Mouse (Mus musculus): ENCODE measurements around the gene Chchd5. TPM values are rescaled to one million over a fixed set of nuclear protein-coding genes. Genes with fewer than 3 reads are reported as not detected.

Gene Chchd5
- total RNA-seq, 2 experiments from 2014 or later, result 9.6 to 10.9 TPM

DNA sequence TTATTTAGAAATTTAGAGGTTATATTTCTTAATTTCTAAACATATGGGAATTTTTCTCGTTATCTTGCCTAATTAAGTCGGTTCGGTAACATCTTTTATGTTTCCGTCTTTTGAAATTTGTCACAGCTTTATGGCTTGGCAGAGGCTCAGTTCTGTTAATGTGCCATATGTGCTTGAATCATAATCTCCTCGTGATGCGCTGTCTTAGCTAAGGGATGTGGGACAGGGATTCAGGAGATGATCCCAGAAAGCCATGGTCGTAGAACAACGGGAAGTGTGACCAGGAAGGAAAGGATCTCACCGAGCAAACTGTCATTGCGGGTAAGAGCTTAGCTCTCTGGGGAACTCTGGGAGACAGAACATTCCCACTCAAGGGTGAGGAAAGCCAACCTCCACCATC, 10.4 kb downstream of the Chchd5 start:
- intact Hi-C loops (cut with DNase I), result no loop called here
- DNase-seq (ENCODE audit: low spot score in 2 of 2), result peak; percentile 49 to 51

DNA sequence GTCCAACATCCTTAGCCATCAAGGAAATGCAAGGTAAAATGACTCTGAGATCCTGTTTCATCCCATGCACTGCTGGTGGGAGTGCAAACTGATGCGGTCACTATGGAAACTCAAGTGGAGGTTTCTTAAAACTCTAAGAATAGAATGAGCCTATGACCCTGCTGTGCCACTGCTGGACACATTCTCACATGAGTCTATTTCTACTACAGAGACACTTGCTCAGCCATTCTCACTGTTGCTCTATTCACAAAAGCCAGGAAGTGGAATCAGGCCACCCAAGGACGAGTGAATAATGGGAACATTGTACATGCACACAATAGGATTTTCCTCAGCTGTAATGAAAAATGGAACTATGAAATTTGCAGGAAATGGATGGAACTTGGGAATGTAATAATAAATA, 19.3 kb downstream of the Chchd5 start:
- intact Hi-C loops (cut with DNase I), result no loop called here
- no peak for DNase-seq (ENCODE audit: low spot score in 2 of 2)

DNA sequence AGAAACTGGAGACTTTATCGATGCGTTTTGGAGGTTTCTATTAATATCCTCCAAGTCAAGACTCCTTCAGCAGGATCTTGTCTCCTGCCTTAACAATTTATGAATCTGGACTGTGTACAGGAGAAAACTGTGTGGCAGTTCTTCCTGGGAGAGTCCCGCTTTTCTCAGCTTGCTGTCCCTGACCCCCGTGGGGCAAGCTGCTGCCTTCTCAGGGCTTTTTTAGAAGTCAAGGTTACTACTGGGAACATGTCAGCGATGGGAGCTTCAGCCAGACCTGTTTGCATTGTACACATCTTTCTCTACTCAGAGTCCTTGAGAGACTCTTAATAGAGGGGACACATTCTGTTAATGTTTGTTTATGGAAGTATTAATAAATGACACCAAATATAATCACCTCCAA, 20.9 kb downstream of the Chchd5 start:
- intact Hi-C loops (cut with DNase I), result no loop called here

DNA sequence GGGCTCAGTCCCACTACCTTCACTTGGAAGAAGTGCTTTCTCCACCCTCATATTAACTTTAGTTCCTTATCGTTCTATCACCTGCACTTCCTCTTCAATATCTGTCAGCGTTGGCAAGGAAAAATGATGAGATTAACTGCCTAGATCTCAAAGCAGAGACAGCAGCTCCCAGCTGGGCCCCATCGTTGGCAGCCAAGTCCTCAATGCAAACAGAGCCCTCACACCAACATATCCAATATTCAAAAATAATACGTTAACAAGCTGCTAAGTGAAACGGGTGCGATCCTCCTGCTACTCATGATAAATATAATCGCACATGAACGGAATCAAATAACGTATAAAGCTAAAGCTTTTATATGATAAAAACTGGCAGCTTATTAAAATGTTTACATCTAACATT, 21.6 kb downstream of the Chchd5 start:
- DNase-seq (ENCODE audit: low spot score in 2 of 2), result no peak
- intact Hi-C loops (cut with DNase I), result no loop called here

More for the DNA sequence above, 20.9 kb downstream of the Chchd5 start:
- no peak for DNase-seq (ENCODE audit: low spot score in 2 of 2)

DNA sequence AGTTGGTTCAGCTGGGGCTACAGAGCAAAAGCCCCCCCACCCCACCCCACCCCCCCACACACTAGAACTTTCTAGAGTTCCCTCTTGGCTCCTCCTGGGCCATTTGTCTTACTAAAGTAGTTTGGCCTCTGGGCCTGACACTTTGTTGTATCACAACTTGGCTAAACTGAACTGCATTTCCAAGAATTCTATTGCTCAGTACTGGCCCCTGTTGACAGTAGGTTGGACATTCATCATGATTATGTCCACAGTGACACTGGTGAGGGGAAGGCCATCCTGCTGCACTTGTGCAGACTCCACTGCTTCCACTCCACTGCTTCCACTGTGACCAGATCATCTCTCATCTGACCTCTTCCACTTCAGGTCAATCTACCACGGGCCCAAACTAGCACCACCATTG, 23.3 kb downstream of the Chchd5 start:
- no peak for DNase-seq (ENCODE audit: low spot score in 2 of 2)
- intact Hi-C loops (cut with DNase I), result no loop called here

DNA sequence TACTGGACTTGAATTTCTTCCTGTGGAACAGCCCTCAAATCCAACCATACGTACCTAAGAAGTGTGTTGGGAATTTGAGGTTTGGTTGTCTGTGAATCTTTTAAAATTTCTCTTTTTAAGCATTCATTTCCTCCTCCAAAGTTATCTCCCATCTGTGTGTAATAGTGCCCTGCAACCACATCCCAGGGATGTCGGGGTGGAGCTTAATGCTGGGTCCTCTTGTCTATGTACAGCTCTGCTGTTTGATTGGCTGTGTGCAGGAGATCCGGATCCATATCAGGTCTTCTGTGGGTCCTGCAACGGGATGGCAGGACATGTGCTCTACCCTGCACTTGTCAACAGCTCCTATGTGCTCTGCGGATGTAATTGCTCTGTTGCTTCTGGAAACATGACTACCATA, 35.3 kb downstream of the Chchd5 start:
- intact Hi-C loops (cut with DNase I), result no loop called here
- DNase-seq (ENCODE audit: low spot score in 2 of 2), result no peak

DNA sequence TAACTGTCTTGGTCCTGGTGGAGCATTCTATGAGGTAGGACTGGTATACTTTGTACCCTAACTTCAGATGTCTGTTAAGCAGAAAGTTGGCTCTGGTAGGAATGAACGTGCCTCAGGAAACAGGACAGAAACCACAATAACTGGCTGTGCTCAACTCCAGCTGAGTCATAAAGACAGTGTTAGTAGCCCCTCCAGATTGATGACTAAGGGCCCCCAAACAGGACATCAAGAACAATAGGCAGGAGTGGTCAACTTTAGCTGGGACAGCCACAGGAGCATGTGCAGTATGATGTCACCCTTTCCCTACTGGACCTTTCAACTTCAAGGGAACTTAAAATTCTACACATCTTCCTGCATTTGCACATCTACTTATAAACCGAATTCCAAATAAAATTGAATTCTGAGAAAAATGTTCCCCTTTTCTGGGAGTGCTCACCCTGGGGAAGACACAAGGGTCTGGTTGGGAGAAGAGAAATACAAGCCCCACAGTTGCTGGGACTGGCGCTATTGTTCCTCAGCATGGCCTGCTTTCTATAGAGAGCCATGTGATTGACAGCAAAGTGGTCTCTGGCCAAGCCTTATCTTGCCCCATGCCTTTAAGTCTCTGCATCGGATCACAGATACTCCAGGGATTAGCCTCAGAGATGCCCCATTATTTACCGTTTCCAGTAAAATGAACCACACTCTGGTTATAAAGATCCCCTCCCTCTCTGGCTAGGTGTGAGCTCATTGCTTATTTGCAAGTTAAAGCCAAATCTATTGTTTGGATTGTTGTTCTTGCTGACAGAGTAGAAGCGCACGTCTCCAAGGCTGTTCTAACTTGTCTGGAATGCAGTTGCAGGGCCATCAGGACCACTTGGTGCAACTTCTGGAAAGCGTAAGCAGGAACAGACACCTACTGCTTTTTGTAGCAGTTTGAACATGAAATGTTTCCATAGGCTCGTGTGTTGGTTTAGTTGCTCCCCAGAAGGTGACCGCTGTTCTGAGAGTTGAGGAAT, 37.3 kb downstream of the Chchd5 start:
- no peak for DNase-seq (ENCODE audit: low spot score in 2 of 2)
- intact Hi-C loops (cut with DNase I), result no loop called here

DNA sequence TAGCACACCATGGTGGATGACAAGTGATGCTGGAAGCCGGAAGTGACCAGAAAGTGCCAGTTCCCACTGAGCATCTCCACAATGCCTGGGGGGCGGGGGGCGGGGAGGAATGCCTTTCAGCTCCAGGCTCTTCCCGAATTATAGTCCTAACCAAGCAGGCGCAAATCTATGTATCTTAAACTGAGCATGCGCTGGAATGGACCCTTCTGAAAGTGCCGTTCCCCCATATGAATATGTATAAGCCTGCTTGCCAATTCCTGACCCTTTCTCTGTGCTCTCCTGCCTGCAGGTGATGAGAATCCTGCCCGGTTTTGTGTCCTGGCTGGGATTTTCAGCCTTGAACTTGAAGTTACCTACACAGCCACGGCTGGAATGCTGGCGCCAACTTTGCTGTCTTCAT, 43.9 kb downstream of the Chchd5 start:
- DNase-seq (ENCODE audit: low spot score in 2 of 2), result no peak
- intact Hi-C loops (cut with DNase I), result loop anchor here (10.0 kb wide), 2 partner anchors 231 to 261 kb away; no protein-coding TSS in a partner anchor

DNA sequence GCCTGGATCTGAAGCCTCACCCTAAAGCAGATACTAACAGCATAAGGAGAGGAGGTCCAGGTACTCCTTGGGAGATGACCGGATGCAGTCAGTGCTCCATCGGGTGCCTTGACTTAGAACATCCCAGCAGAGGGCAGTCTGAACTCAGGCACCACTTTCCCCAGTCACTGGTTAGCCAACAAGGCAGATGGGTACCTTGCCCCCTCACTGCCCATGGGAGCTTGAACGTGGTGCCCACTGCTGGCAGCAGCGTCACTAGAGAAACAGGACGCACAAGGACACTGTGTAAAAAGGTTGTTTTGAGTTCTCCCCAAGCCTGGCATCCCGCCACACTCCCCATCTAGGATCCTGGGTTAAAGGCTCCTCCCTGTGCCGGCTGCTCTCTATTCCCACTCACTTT, 45.0 kb downstream of the Chchd5 start:
- peak; percentile 52 to 55 for DNase-seq (ENCODE audit: low spot score in 2 of 2)
- intact Hi-C loops (cut with DNase I), result loop anchor here (1.0 to 10.0 kb wide), 3 partner anchors 84 to 260 kb away; no protein-coding TSS in a partner anchor

DNA sequence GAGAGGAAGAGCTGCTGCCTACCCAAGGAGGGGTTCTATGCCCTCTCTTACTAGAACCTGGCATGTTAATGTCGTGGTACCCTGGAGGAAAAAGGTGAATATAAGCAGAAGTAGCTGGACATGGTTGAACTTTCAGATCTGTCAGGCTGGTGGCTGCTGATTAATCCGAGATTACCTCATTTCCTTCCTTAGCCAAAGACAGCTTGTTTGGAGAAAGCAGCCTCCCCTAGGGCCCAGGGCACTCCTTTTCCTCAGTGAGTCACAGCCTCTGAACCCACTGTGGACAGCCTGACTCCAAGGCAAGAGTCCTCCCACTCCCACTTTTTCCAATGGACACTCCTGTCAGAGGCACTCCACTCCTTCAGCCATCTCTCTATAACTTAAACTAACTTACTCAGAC, 46.1 kb downstream of the Chchd5 start:
- intact Hi-C loops (cut with DNase I), result loop anchor here (10.0 kb wide), 2 partner anchors 229 to 259 kb away; no protein-coding TSS in a partner anchor
- DNase-seq (ENCODE audit: low spot score in 2 of 2), result no peak

DNA sequence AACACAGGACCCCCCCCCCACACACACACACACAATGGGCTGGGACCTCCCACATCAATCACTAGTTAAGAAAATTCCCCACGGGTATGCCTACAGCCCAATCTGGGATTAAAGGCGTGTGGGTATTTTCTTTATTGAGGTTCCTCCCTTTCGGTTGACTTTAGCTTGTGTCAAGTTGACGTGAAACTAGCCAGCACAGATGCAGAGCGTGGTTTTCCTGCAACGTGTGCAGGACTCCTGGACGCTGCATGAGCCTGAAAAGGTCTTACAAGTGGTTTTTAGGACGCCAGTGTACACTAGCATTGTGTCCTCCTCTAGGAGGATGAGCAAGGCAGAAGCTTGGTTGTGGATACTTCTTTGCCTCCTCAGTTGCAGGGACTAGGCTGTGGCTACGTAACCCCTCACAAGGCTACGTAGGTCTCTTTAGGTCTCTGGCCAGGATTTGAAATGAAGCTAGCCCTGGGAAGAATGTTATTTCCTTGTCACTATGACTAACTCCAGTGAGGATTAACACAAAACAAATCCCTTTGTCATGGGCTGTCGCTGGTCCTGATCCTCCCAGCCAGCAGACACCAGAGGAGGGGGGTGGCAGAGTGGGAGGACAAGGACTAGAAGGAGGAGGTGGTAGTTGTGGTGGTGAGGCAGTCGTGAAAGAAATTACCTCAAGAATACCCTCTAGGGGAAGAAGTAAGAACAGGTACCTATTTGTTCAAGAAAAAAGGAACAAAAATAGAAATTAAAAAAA, 47.3 kb downstream of the Chchd5 start:
- no peak for DNase-seq (ENCODE audit: low spot score in 2 of 2)
- intact Hi-C loops (cut with DNase I), result loop anchor here (10.0 kb wide), 2 partner anchors 228 to 258 kb away; no protein-coding TSS in a partner anchor

DNA sequence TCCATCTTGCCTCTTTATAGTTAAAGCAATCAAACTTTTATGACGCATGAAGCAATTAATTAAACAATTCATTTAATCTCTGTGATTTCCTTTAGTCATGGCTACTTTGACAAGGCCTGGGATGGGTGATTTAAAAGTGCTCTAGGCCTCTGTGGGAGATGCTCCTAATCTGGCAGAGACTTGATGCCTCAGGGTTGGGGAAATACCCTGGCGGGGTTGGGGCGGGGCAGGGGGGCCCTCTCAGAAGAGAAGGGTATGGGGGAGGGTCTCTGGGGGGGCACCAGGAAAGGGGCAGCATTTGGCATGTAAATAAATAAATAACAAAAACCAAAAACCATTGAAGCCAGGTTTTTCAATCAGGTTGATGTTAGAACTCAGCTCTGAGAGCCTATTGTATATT, 48.2 kb downstream of the Chchd5 start:
- intact Hi-C loops (cut with DNase I), result loop anchor here (10.0 kb wide), 2 partner anchors 227 to 257 kb away; no protein-coding TSS in a partner anchor
- DNase-seq (ENCODE audit: low spot score in 2 of 2), result no peak

DNA sequence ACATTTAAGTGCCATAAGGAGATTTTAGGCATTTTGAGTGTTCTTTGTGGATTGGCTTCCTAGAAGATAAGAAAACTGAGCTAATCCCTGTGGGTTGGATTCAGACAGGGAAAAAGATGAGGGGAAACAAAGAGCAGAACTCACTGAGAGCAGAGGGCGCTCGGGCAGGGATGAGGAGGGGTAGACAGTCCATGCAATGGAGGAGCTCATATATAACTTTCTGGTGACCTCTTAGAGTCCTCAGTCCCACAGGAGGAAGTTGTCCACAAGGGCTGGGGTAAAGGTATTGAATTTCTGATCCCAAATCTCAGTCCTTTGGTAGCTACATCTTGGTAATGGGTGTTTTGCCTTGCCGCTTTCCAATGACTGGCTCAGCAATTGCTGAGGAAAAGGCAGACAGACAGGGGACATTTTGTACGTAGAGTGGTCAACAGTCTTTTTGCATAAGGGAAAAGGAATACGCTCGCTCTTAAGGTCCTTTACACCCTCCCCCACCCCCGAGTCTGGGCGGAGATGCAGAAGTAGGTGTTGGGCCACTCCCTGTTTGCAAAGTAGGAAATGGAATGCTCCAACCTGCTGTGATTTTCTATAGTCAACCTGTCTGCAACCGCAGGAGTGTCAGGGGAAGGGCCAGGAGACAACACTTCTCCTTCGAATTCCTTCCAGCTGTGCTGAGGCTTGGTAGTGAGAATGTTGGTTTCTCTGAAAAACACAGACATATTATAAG, 48.8 kb downstream of the Chchd5 start:
- intact Hi-C loops (cut with DNase I), result loop anchor here (10.0 kb wide), 2 partner anchors 226 to 256 kb away; no protein-coding TSS in a partner anchor
- no peak for DNase-seq (ENCODE audit: low spot score in 2 of 2)

DNA sequence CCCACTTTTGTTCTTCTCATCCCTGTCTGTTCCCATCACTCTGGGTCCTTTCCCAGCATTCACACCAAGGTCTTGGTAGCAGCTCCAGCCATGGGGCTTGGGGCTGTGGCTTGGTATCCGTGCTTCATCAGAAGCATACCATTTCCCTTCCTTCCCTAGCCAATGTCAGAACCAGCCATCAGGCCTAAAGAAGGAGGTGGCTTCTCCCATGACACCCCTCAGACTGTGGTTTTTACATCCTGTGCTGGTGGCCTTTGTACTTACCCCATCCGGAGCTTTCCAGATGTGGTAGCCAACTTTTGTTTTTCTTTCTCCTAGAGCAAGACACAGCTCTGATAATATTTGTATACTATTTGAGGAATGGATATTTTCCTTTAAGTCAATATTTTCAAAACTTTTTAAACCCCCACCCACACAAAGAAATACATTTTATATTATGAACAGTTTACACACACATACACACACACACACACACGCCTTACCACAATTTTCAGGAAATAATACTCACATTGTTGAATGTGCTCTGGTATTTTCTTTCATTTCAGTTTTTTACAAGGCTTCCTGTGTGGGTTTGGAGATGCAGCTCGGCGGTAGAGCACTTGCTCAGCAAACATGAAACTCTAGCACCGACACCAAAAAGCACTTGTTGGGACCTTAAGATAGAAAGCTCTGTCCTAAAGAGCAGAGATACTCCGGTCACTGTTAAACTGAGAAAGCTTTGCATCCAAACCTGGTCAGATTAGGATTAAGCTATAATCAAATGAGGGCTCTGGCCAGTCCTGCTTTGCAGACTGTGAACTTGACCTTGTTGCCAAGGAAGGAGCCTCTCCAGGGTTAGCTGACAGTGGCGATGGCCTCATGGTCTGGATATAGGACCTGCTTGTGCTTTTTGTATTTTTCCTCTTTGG, 50.7 kb downstream of the Chchd5 start:
- intact Hi-C loops (cut with DNase I), result loop anchor here (10.0 kb wide), 2 partner anchors 225 to 255 kb away; no protein-coding TSS in a partner anchor
- DNase-seq (ENCODE audit: low spot score in 2 of 2), result no peak

DNA sequence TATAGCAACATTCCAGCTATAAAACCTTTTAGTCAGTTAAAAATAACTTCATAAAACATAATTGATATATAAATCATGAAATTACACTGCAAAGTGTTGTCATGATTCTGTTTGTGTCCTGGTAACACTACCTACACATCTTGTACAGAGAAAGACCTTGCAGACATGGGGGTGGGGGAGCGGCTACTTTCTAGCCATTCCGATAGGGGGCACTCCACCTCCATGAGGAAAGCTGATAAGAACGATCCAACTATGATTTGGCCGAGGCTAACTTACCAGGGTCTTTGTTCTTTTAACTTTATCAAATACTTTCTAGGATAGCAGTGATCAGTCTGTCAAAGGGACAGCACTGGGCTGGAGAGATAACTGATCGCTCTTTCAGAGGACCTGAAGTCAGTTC, 52.0 kb downstream of the Chchd5 start:
- DNase-seq (ENCODE audit: low spot score in 2 of 2), result no peak
- intact Hi-C loops (cut with DNase I), result no loop called here

DNA sequence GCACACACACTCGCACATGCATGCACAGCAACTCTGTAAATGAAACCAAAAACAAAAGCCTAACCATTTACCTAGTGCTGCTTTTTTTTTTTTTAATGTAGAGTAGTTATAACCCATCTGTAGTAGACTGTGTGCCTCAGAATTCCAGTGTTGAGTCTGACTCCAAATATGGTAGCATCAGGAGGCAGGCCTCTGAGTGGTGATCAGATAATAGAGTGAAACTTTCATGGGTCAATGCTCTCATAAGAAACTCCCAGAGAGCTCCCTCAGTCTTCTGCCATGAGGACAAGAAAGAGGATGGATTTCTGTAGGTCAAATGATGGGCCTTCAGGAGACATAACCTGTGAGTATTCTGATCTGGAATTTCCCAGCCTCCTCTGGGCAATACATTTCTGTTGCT, 52.9 kb downstream of the Chchd5 start:
- intact Hi-C loops (cut with DNase I), result no loop called here
- no peak for DNase-seq (ENCODE audit: low spot score in 2 of 2)

DNA sequence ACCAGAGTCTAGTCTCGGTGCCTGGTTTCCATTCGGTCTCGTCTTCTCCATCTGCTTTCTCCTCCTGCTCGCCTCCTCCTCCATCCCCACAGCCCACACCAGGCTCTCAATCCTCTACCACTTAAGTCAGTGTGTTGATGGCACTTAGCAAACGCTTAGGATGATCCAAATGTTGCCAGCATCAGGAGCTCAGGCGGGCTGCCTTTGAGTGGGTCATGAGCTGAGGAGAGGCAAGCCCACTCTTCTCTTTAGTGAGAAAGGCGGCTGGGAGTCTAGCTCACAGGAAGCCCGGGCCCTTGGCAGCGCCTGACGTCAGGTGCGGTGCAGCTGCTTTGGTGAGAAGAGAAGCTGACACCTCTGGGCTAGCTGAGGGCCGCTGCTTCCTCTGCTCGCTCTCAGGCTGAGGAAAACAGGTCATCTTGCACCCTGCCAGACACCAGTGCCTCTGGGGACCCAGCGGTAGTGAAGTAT, 54.1 kb downstream of the Chchd5 start:
- intact Hi-C loops (cut with DNase I), result no loop called here
- peak; percentile 67 to 75 for DNase-seq (ENCODE audit: low spot score in 2 of 2)
